Mouse (Mus musculus) limb, embryonic 12.5 days (tissue): ENCODE data around the gene Alg3. TPM values are rescaled to one million over a fixed set of nuclear protein-coding genes. Genes with fewer than 3 reads are reported as not detected.

Source experiments
- ATAC-seq: fragments of 200-750 bp; cut with Nextera tagmentation; 2 replicates; pipeline ENCODE4 v1.8.0; 2017; ENCODE audit warnings: low read depth, moderate TSS enrichment; ENCODE audit not compliant: insufficient number of reproducible peaks, insufficient read depth, low FRiP score, low TSS enrichment
- H3K27ac ChIP-seq: fragments of 300-500 bp; sonication (generic); 2 replicates; pipeline ENCODE4 v1.5.1; 2016; ENCODE audit warnings: mild to moderate bottlenecking, moderate library complexity
- H3K27me3 ChIP-seq: fragments of 300-500 bp; sonication (generic); 2 replicates; pipeline ENCODE4 v1.6.1; 2016; ENCODE audit warnings: mild to moderate bottlenecking, moderate library complexity
- H3K36me3 ChIP-seq: fragments of 300-500 bp; sonication (generic); 2 replicates; pipeline ENCODE4 v1.6.1; 2016; ENCODE audit warnings: mild to moderate bottlenecking, moderate library complexity
- H3K4me1 ChIP-seq: fragments of 300-500 bp; sonication (generic); replicated peaks from 2 replicates; pipeline ENCODE4 v1.6.1; 2016
- H3K4me2 ChIP-seq: fragments of 300-500 bp; sonication (generic); 2 replicates; pipeline ENCODE4 v1.6.1; 2016; ENCODE audit warnings: mild to moderate bottlenecking, moderate library complexity
- H3K4me3 ChIP-seq: fragments of 300-500 bp; sonication (generic); replicated peaks from 2 replicates; pipeline ENCODE4 v1.5.1; 2016; ENCODE audit warnings: mild to moderate bottlenecking
- H3K9ac ChIP-seq: fragments of 300-500 bp; sonication (generic); replicated peaks from 2 replicates; pipeline ENCODE4 v1.6.1; 2016; ENCODE audit warnings: mild to moderate bottlenecking, moderate library complexity
- H3K9me3 ChIP-seq: fragments of 300-500 bp; sonication (generic); 2 replicates; pipeline ENCODE4 v1.6.1; 2016; ENCODE audit warnings: mild to moderate bottlenecking, moderate library complexity
- WGBS: fragments of 180-500 bp; shearing (Covaris S2); methylation state at CpG from one replicate; pipeline ENCODE4 v1.1.7; 2016; 5-methylcytosine and 5-hydroxymethylcytosine counted together
- polyA plus RNA-seq: library from polyadenylated mRNA; unstranded; fragments of >200 nt; fragmentation: Nextera tagmentation; extraction: Ambion mirVana; gene quantifications from 2 replicates; pipeline ENCODE4 v1.2.1, GENCODE M21; 2016

Alg3 gene
- polyA plus RNA-seq, 1 experiment from 2014 or later, result 35.5 TPM

- H3K27ac ChIP-seq, result no peak overlapping the region
- no peak overlapping the region for H3K9ac ChIP-seq
- H3K4me2 ChIP-seq, result no peak overlapping the region
- 43% methylated on average over 7 of the region's 7 CpGs for WGBS
- no peak for ATAC-seq
- no peaks in the 10 kb centered on the region for H3K4me1 ChIP-seq
- H3K27me3 ChIP-seq, result peaks cover 44% of the 10 kb centered on the region
- no peaks in the 10 kb centered on the region for H3K9me3 ChIP-seq
- H3K36me3 ChIP-seq, result no peaks in the 10 kb centered on the region
- H3K4me3 ChIP-seq, result no peak overlapping the region
Observed at GRCm38 (mm10) chr16:20596687-20597441, 14.7 kb downstream of the Alg3 start.

GRCm38 (mm10) chr16:20595737-20596136, 15.8 kb downstream of the Alg3 start:
- ATAC-seq, result no peak

GRCm38 (mm10) chr16:20595060-20595673, 16.4 kb downstream of the Alg3 start:
- H3K36me3 ChIP-seq, result no peaks in the 10 kb centered on the region
- H3K4me3 ChIP-seq, result no peak overlapping the region
- ATAC-seq, result no peak
- no peak overlapping the region for H3K27ac ChIP-seq
- no peaks in the 10 kb centered on the region for H3K9me3 ChIP-seq
- no peak overlapping the region for H3K4me2 ChIP-seq
- 86% methylated on average over 7 of the region's 7 CpGs for WGBS
- H3K27me3 ChIP-seq, result peaks cover 61% of the 10 kb centered on the region
- peaks cover 12% of the 10 kb centered on the region for H3K4me1 ChIP-seq
- H3K9ac ChIP-seq, result no peak overlapping the region

More at GRCm38 (mm10) chr16:20595737-20596136, 15.8 kb downstream of the Alg3 start:
- Histone ChIP-seq H3K36me3 (no peaks in the 10 kb centered on the region), H3K27me3 (peaks cover 55% of the 10 kb centered on the region), H3K4me3 (no peak overlapping the region), H3K9ac (no peak overlapping the region), H3K27ac (no peak overlapping the region), H3K4me1 (peaks cover 7% of the 10 kb centered on the region), H3K9me3 (no peaks in the 10 kb centered on the region), H3K4me2 (no peak overlapping the region)
- WGBS, result 85% methylated on average over 4 of the region's 4 CpGs

- no peak for ATAC-seq
- Histone ChIP-seq H3K4me3 (peak overlapping the region; percentile 54), H3K27me3 (peaks cover 83% of the 10 kb centered on the region), H3K36me3 (no peaks in the 10 kb centered on the region), H3K9ac (0 out of 2 replicates have a peak overlapping the region, but pooled peaks have one; percentile 13), H3K27ac (no peak overlapping the region), H3K9me3 (no peaks in the 10 kb centered on the region), H3K4me2 (peak overlapping the region; percentile 89), H3K4me1 (peaks cover 21% of the 10 kb centered on the region)
- 7% methylated on average over 47 of the region's 48 CpGs for WGBS
Observed at GRCm38 (mm10) chr16:20591076-20591705, 20.3 kb downstream of the Alg3 start.

- H3K36me3 ChIP-seq, result no peaks in the 10 kb centered on the region
- ATAC-seq, result no peak
- 3% methylated on average over 15 of the region's 17 CpGs for WGBS
- peak overlapping the region; percentile 89 for H3K4me2 ChIP-seq
- H3K9ac ChIP-seq, result 0 out of 2 replicates have a peak overlapping the region, but pooled peaks have one; percentile 3
- no peak overlapping the region for H3K27ac ChIP-seq
- H3K4me3 ChIP-seq, result peak overlapping the region; percentile 54
- H3K9me3 ChIP-seq, result no peaks in the 10 kb centered on the region
- peaks cover 21% of the 10 kb centered on the region for H3K4me1 ChIP-seq
- peaks cover 80% of the 10 kb centered on the region for H3K27me3 ChIP-seq
Observed at GRCm38 (mm10) chr16:20590680-20591038, 20.9 kb downstream of the Alg3 start.

GRCm38 (mm10) chr16:20589939-20590679, 21.4 kb downstream of the Alg3 start:
- Histone ChIP-seq H3K9ac (peak overlapping the region; percentile 54), H3K4me1 (peaks cover 21% of the 10 kb centered on the region), H3K36me3 (no peaks in the 10 kb centered on the region), H3K27ac (no peak overlapping the region), H3K4me3 (peak overlapping the region; percentile 54), H3K27me3 (peaks cover 74% of the 10 kb centered on the region), H3K9me3 (no peaks in the 10 kb centered on the region), H3K4me2 (peak overlapping the region; percentile 89)
- ATAC-seq, result peak; percentile 80
- under 1% methylated on average over 39 of the region's 39 CpGs for WGBS

- no peak within 1 kb of the TSS for H3K27ac ChIP-seq
- ATAC-seq, result peak; percentile 69
- no peaks in the 10 kb centered on the region for H3K9me3 ChIP-seq
- WGBS, result 1% methylated on average over 24 of the region's 24 CpGs
- H3K27me3 ChIP-seq, result peaks cover 70% of the 10 kb centered on the region
- H3K9ac ChIP-seq, result peak within 1 kb of the TSS; percentile 54
- no peaks in the 10 kb centered on the region for H3K36me3 ChIP-seq
- H3K4me2 ChIP-seq, result peak within 1 kb of the TSS; percentile 89
- peaks cover 21% of the 10 kb centered on the region for H3K4me1 ChIP-seq
- H3K4me3 ChIP-seq, result peak within 1 kb of the TSS; percentile 54
Observed at GRCm38 (mm10) chr16:20589366-20589938, 22.1 kb downstream of the Alg3 start, which contains the start of gene Vwa5b2. Gene Vwa5b2 (plus strand): TSS chr16:20589471.

- ATAC-seq, result no peak
- H3K9ac ChIP-seq, result no peak overlapping the region
- H3K36me3 ChIP-seq, result peaks cover 31% of the 10 kb centered on the region
- H3K27me3 ChIP-seq, result no peaks in the 10 kb centered on the region
- WGBS, result 74% methylated on average over 1 of the region's 1 CpGs
- no peak overlapping the region for H3K4me2 ChIP-seq
- no peak overlapping the region for H3K4me3 ChIP-seq
- no peak overlapping the region for H3K27ac ChIP-seq
- no peaks in the 10 kb centered on the region for H3K4me1 ChIP-seq
- no peaks in the 10 kb centered on the region for H3K9me3 ChIP-seq
Observed at GRCm38 (mm10) chr16:20565075-20565474, 46.5 kb downstream of the Alg3 start.

- no peaks in the 10 kb centered on the region for H3K9me3 ChIP-seq
- no peak for ATAC-seq
- no peaks in the 10 kb centered on the region for H3K27me3 ChIP-seq
- peaks cover 94% of the 10 kb centered on the region for H3K36me3 ChIP-seq
- no peaks in the 10 kb centered on the region for H3K4me1 ChIP-seq
- no peak overlapping the region for H3K4me2 ChIP-seq
- no peak overlapping the region for H3K27ac ChIP-seq
- H3K4me3 ChIP-seq, result no peak overlapping the region
- WGBS, result 60% methylated on average over 7 of the region's 7 CpGs
- H3K9ac ChIP-seq, result no peak overlapping the region
Observed at GRCm38 (mm10) chr16:20557381-20557780, 54.2 kb downstream of the Alg3 start.
